Mouse (Mus musculus): ENCODE data around the gene 4930578G10Rik.
"Not testable (repeated sequence)": the region's sequence is repeated elsewhere in the genome, so short reads cannot be mapped to it uniquely, and the experiment has no call there.

Gene 4930578G10Rik

GRCm38 (mm10) chr4:42735245-42735644 is at the start of gene 4930578G10Rik:
Gene 4930578G10Rik (plus strand): TSS chr4:42735545.
- DNase-seq (ENCODE audit: low read depth): not testable (repeated sequence)

GRCm38 (mm10) chr4:42756477-42756876 is 21.1 kb downstream of the 4930578G10Rik start, which contains the start of gene Ccl19:
Gene Ccl19 (minus strand): TSS chr4:42756577.
- DNase-seq (ENCODE audit: low read depth): not testable (repeated sequence)

GRCm38 (mm10) chr4:42773893-42774292 is 38.5 kb downstream of the 4930578G10Rik start, which contains the start of gene Ccl21a:
Gene Ccl21a (minus strand): TSS chr4:42773993.
- DNase-seq (ENCODE audit: low read depth): not testable (repeated sequence)

- not testable (repeated sequence) for DNase-seq (ENCODE audit: low read depth)
Measured at GRCm38 (mm10) chr4:42853788-42854187, 118.4 kb downstream of the 4930578G10Rik start, which contains the start of gene Fam205a1. Gene Fam205a1 (minus strand): TSS chr4:42853888.

GRCm38 (mm10) chr4:42856671-42857070 is 121.3 kb downstream of the 4930578G10Rik start, which contains the start of gene Gm12394:
Gene Gm12394 (minus strand): TSS chr4:42856771.
- not testable (repeated sequence) for DNase-seq (ENCODE audit: low read depth)

GRCm38 (mm10) chr4:42860483-42860882 is 125.1 kb downstream of the 4930578G10Rik start:
- not testable (repeated sequence) for DNase-seq (ENCODE audit: low read depth)

- DNase-seq (ENCODE audit: low read depth): not testable (repeated sequence)
Measured at GRCm38 (mm10) chr4:42863487-42863886, 128.1 kb downstream of the 4930578G10Rik start.

- DNase-seq (ENCODE audit: low read depth): no peak
Measured at GRCm38 (mm10) chr4:42867390-42867789, 132.0 kb downstream of the 4930578G10Rik start.

GRCm38 (mm10) chr4:42868193-42868592 is 132.8 kb downstream of the 4930578G10Rik start:
- DNase-seq (ENCODE audit: low read depth): no peak

- no peak for DNase-seq (ENCODE audit: low read depth)
Measured at GRCm38 (mm10) chr4:42870748-42871147, 135.4 kb downstream of the 4930578G10Rik start.

- no peak for DNase-seq (ENCODE audit: low read depth)
Measured at GRCm38 (mm10) chr4:42872151-42872550, 136.8 kb downstream of the 4930578G10Rik start.

- no peak for DNase-seq (ENCODE audit: low read depth)
Measured at GRCm38 (mm10) chr4:42872746-42873435, 137.5 kb downstream of the 4930578G10Rik start.

- DNase-seq (ENCODE audit: low read depth): no peak
Measured at GRCm38 (mm10) chr4:42874134-42874533, 138.8 kb downstream of the 4930578G10Rik start, which contains the start of gene Fam205c. Gene Fam205c (minus strand): TSS chr4:42874234.

GRCm38 (mm10) chr4:42876586-42877291 is 141.4 kb downstream of the 4930578G10Rik start:
- DNase-seq (ENCODE audit: low read depth): peak; percentile 73

- no peak for DNase-seq (ENCODE audit: low read depth)
Measured at GRCm38 (mm10) chr4:42877657-42878056, 142.3 kb downstream of the 4930578G10Rik start.

GRCm38 (mm10) chr4:42879829-42880676 is 144.7 kb downstream of the 4930578G10Rik start:
- no peak for DNase-seq (ENCODE audit: low read depth)

GRCm38 (mm10) chr4:42880677-42880948 is 145.3 kb downstream of the 4930578G10Rik start:
- DNase-seq (ENCODE audit: low read depth): no peak

- no peak for DNase-seq (ENCODE audit: low read depth)
Measured at GRCm38 (mm10) chr4:42886926-42887325, 151.6 kb downstream of the 4930578G10Rik start.

- DNase-seq (ENCODE audit: low read depth): no peak
Measured at GRCm38 (mm10) chr4:42888806-42889205, 153.5 kb downstream of the 4930578G10Rik start.

- DNase-seq (ENCODE audit: low read depth): no peak
Measured at GRCm38 (mm10) chr4:42891176-42891575, 155.8 kb downstream of the 4930578G10Rik start.

- no peak for DNase-seq (ENCODE audit: low read depth)
Measured at GRCm38 (mm10) chr4:42895118-42895517, 159.8 kb downstream of the 4930578G10Rik start.
